In genomic region chr5:32018276-32018675, GRCm38 (mm10) we compare ENCODE assay signal across 23 mouse cellular contexts.
"Had no signal": no experiment of that assay in that cellular context is flagged by ENCODE, and none has a peak within 500 bp of the region (broad histone marks: within the 10 kb centered on the region; RNA-seq: fewer than 3 reads in every experiment).

No protein-coding gene starts in this region.

- H3K4me3 ChIP-seq: gastrocnemius, adult 2 months; heart, embryonic 12.5 days; hindbrain, embryonic 10.5 days; hindbrain, embryonic 12.5 days; intestine, embryonic 15.5 days; layer of hippocampus, adult 2 months; left cerebral cortex, adult 2 months; limb, embryonic 10.5 days; limb, embryonic 12.5 days had no signal

- DNase-seq: gastrocnemius, adult 2 months; gastrocnemius, postnatal 10 days; gastrocnemius, postnatal 25 days; heart, postnatal 4 days; kidney, adult 18-20 months; kidney, adult 8-10 months; kidney, postnatal 10 days; kidney, postnatal 25 days; kidney, postnatal 4 days; liver had no signal

- H3K27ac ChIP-seq: gastrocnemius, adult 2 months; hindbrain, embryonic 10.5 days; hindbrain, embryonic 12.5 days; hindbrain, embryonic 14.5 days; intestine, embryonic 15.5 days; layer of hippocampus, adult 2 months; left cerebral cortex, adult 2 months; limb, embryonic 10.5 days; limb, embryonic 12.5 days had no signal

- H3K4me2 ChIP-seq: heart, embryonic 12.5 days; hindbrain, embryonic 12.5 days; hindbrain, embryonic 14.5 days; intestine, embryonic 15.5 days; limb, embryonic 12.5 days; liver, embryonic 11.5 days had no signal

- H3K36me3 ChIP-seq: heart, embryonic 12.5 days; hindbrain, embryonic 10.5 days; hindbrain, embryonic 12.5 days; intestine, embryonic 15.5 days; limb, embryonic 10.5 days; limb, embryonic 12.5 days had no signal

- H3K27me3 ChIP-seq: heart, embryonic 12.5 days; hindbrain, embryonic 12.5 days; intestine, embryonic 15.5 days; limb, embryonic 12.5 days had no signal

- H3K4me1 ChIP-seq: hindbrain, embryonic 10.5 days; hindbrain, embryonic 12.5 days; intestine, embryonic 15.5 days; limb, embryonic 10.5 days; limb, embryonic 12.5 days had no signal

- ATAC-seq: hindbrain, embryonic 16.5 days; inflammation-experienced regulatory T-cells, adult 6 months; intestine, embryonic 15.5 days; intestine, postnatal 0 days had no signal

- H3K9ac ChIP-seq: heart, embryonic 12.5 days; hindbrain, embryonic 12.5 days; hindbrain, embryonic 14.5 days; intestine, embryonic 15.5 days; limb, embryonic 12.5 days had no signal

- H3K9me3 ChIP-seq: heart, embryonic 12.5 days; hindbrain, embryonic 10.5 days; hindbrain, embryonic 12.5 days; intestine, embryonic 15.5 days; limb, embryonic 10.5 days; limb, embryonic 12.5 days had no signal
